Mouse (Mus musculus): ENCODE data around the gene Setd3.

DNA sequence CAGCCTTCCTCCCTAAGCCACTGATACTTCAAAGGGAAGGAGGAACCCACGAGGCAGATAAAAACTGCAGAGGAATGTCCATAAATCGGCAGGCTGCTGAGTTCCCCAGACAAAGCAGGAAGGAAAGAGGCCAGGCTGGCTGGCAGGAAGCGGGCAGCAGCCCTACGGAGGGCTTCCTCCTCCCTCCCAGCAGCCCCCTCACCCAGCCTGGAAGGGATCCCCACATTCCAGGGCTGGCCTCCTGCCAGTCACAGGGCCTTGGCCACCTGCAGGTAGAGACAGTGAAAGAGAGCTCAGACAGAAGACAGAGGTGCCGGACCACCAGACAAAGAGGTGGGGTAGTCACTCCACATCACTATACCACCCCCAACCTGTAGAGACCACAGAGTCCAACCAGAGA is 33.0 kb upstream of the Setd3 start:
- TF ChIP-seq CTCF (IDR thresholded peaks at IDR 0.05; ENCODE audit: control insufficient read depth, insufficient read depth, low read length) (no peak), POLR2A (IDR thresholded peaks at IDR 0.05; ENCODE audit: borderline replicate concordance, control insufficient read depth, low read depth, low read length) (no peak)

Data from bone marrow, adult 2 months (tissue).